Mouse (Mus musculus) midbrain, postnatal 0 days (tissue): ENCODE results near the gene Asb16. TPM values are rescaled to one million over a fixed set of nuclear protein-coding genes. Genes with fewer than 3 reads are reported as not detected.
A peak's percentile ranks its signal among the peaks of the same experiment; 100 is the strongest.

Experiments used
- ATAC-seq: fragments of 200-750 bp; cut with Nextera tagmentation; 2 replicates; pipeline ENCODE4 v1.8.0; 2017; ENCODE audit warnings: moderate number of reproducible peaks, mild to moderate bottlenecking, moderate TSS enrichment, moderate library complexity; ENCODE audit not compliant: low FRiP score
- DNase-seq: peaks from one replicate; pipeline ENCODE4 v3.0.0-alpha.2; 2015; ENCODE audit warnings: low spot score
- H3K27ac ChIP-seq: fragments of 300-500 bp; sonication (generic); 2 replicates; pipeline ENCODE4 v1.5.1; 2014; ENCODE audit warnings: low read depth, mild to moderate bottlenecking, low read length, mixed read lengths
- H3K27me3 ChIP-seq: fragments of 300-500 bp; sonication (generic); 2 replicates; pipeline ENCODE4 v1.6.1; 2014; ENCODE audit warnings: low read length, control low read depth, mixed read lengths; ENCODE audit not compliant: insufficient read depth
- H3K36me3 ChIP-seq: fragments of 300-500 bp; sonication (generic); 2 replicates; pipeline ENCODE4 v1.6.1; 2014; ENCODE audit warnings: low read length, control low read depth, mixed read lengths; ENCODE audit not compliant: insufficient read depth
- H3K4me1 ChIP-seq: fragments of 300-500 bp; sonication (generic); 2 replicates; pipeline ENCODE4 v1.6.1; 2014; ENCODE audit warnings: mild to moderate bottlenecking, control low read depth, antibody characterized with exemption, low read length, mixed read lengths; ENCODE audit not compliant: insufficient read depth
- H3K4me2 ChIP-seq: fragments of 300-500 bp; sonication (generic); 2 replicates; pipeline ENCODE4 v1.6.1; 2014; ENCODE audit warnings: low read depth, mild to moderate bottlenecking, low read length, mixed read lengths; ENCODE audit not compliant: poor library complexity, severe bottlenecking
- H3K4me3 ChIP-seq: fragments of 300-500 bp; sonication (generic); 2 replicates; pipeline ENCODE4 v1.5.1; 2014; ENCODE audit warnings: low read depth, mild to moderate bottlenecking, low read length, moderate library complexity
- H3K9ac ChIP-seq: fragments of 300-500 bp; sonication (generic); replicated peaks from 2 replicates; pipeline ENCODE4 v1.6.1; 2014; ENCODE audit warnings: mild to moderate bottlenecking, low read length, moderate library complexity, mixed read lengths; ENCODE audit not compliant: poor library complexity, severe bottlenecking
- H3K9me3 ChIP-seq: fragments of 300-500 bp; sonication (generic); 2 replicates; pipeline ENCODE4 v1.6.1; 2016; ENCODE audit warnings: low read length, control low read depth
- CTCF ChIP-seq: IDR thresholded peaks from 2 replicates; pipeline ENCODE4 v1.5.1; 2016; ENCODE audit warnings: antibody characterized with exemption, mild to moderate bottlenecking
- WGBS: fragments of 180-500 bp; shearing (Covaris S2); extraction: QIAGEN DNeasy Blood & Tissue Kit; methylation state at CpG from one replicate; pipeline ENCODE4 v1.1.7; 2014; 5-methylcytosine and 5-hydroxymethylcytosine counted together
- microRNA-seq: library from miRNA; unstranded; fragments of <30 nt; microRNA quantifications from one replicate; pipeline ENCODE4, GENCODE M21; 2016; ENCODE audit warnings: borderline number of aligned reads
- polyA plus RNA-seq: library from polyadenylated mRNA; unstranded; fragments of >200 nt; fragmentation: Nextera tagmentation; extraction: Ambion mirVana; gene quantifications from 2 replicates; pipeline ENCODE4 v1.2.1, GENCODE M21; 2015
- total RNA-seq: library from RNA; depleted of rRNA; stranded (reverse); fragments of >200 nt; gene quantifications from 2 replicates; pipeline ENCODE4 v1.2.3, GENCODE M21; 2014; rRNA removed

The Asb16 gene
- total and polyA plus RNA-seq, 2 experiments from 2014 or later = 0.28 to 2.5 TPM

GRCm38 (mm10) chr11:102320686-102321005, 52.1 kb downstream of the Asb16 start:
- Histone ChIP-seq H3K4me2 (peak overlapping the region; percentile 64), H3K27ac (peak overlapping the region; percentile 98), H3K27me3 (no peaks in the 10 kb centered on the region), H3K9ac (peak overlapping the region; percentile 99), H3K9me3 (no peaks in the 10 kb centered on the region), H3K4me1 (peaks cover 7% of the 10 kb centered on the region), H3K36me3 (no peaks in the 10 kb centered on the region), H3K4me3 (peak overlapping the region; percentile 74)
- WGBS = 2% methylated on average over 10 of the region's 10 CpGs
- DNase-seq (peak; percentile 94), ATAC-seq (no peak)
- TF ChIP-seq CTCF = peak; percentile 34

GRCm38 (mm10) chr11:102321931-102322330, 53.4 kb downstream of the Asb16 start:
- no peaks in the 10 kb centered on the region for H3K36me3 ChIP-seq
- H3K27me3 ChIP-seq = no peaks in the 10 kb centered on the region
- H3K4me2 ChIP-seq = no peak overlapping the region
- H3K9ac ChIP-seq = no peak overlapping the region
- DNase-seq = no peak
- ATAC-seq = no peak
- no peak overlapping the region for H3K4me3 ChIP-seq
- H3K9me3 ChIP-seq = no peaks in the 10 kb centered on the region
- 84% methylated on average over 6 of the region's 6 CpGs for WGBS
- no peak for TF ChIP-seq CTCF
- peaks cover 5% of the 10 kb centered on the region for H3K4me1 ChIP-seq
- H3K27ac ChIP-seq = no peak overlapping the region

- Histone ChIP-seq H3K4me1 (peaks cover 5% of the 10 kb centered on the region), H3K27me3 (no peaks in the 10 kb centered on the region), H3K9me3 (no peaks in the 10 kb centered on the region), H3K27ac (no peak overlapping the region), H3K4me3 (no peak overlapping the region), H3K36me3 (no peaks in the 10 kb centered on the region), H3K9ac (no peak overlapping the region), H3K4me2 (no peak overlapping the region)
- ATAC-seq (no peak), DNase-seq (no peak)
- TF ChIP-seq CTCF = no peak
- WGBS = 84% methylated on average over 1 of the region's 1 CpGs
These were observed 55.0 kb downstream of the Asb16 start for GRCm38 (mm10) chr11:102323516-102323915.

GRCm38 (mm10) chr11:102327250-102327649, 58.7 kb downstream of the Asb16 start:
- no peak for TF ChIP-seq CTCF
- no peak overlapping the region for H3K9ac ChIP-seq
- WGBS = 61% methylated on average over 5 of the region's 5 CpGs
- no peaks in the 10 kb centered on the region for H3K27me3 ChIP-seq
- no peaks in the 10 kb centered on the region for H3K9me3 ChIP-seq
- DNase-seq = no peak
- no peaks in the 10 kb centered on the region for H3K36me3 ChIP-seq
- no peak overlapping the region for H3K4me2 ChIP-seq
- H3K4me3 ChIP-seq = no peak overlapping the region
- ATAC-seq = no peak
- peaks cover 5% of the 10 kb centered on the region for H3K4me1 ChIP-seq
- H3K27ac ChIP-seq = no peak overlapping the region

DNA sequence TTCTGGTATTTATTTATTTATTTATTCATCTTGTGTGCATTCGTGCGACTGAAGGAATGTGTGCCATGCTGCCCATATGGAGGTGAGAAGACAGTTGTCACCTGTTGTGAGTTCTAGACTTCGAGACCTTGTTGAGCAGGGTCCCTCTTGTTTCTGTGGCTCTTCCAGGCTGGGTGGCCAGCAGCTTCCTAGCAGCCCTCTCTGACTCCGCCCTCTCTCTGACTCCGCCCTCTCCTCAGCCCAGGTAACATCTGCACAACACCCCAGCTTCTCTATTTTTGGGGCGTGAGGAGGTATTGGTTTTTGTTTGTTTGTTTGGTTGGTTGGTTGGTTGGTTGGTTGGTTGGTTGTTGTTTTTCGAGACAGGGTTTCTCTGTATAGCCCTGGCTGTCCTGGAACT, 59.3 kb downstream of the Asb16 start:
- no peak for DNase-seq
- no peak overlapping the region for H3K4me3 ChIP-seq
- H3K36me3 ChIP-seq = no peaks in the 10 kb centered on the region
- no peak overlapping the region for H3K27ac ChIP-seq
- WGBS = 91% methylated on average over 7 of the region's 7 CpGs
- no peaks in the 10 kb centered on the region for H3K9me3 ChIP-seq
- no peak overlapping the region for H3K4me2 ChIP-seq
- no peaks in the 10 kb centered on the region for H3K27me3 ChIP-seq
- H3K9ac ChIP-seq = no peak overlapping the region
- no peak for ATAC-seq
- no peak for TF ChIP-seq CTCF
- H3K4me1 ChIP-seq = peaks cover 5% of the 10 kb centered on the region

Small RNA genes lying within 50 kb of the gene (microRNA-seq; reads per million reads assigned to microRNA genes)
- 1.0 reads per million for gene Mir8101

Other genes with a start within 250 kb of the Asb16 start
- gene Mpp3, start 240.3 kb upstream of the Asb16 start, total RNA-seq = 68.2 and 71.9 TPM in 2 replicates
- gene Mpp3, start 240.3 kb upstream of the Asb16 start, polyA plus RNA-seq = 53.9 and 54.7 TPM in 2 replicates
- 0.14 TPM in 1 of 2 replicates, not detected in the other for gene Cd300lg, start 227.2 kb upstream of the Asb16 start, total RNA-seq
- gene Cd300lg, start 227.2 kb upstream of the Asb16 start, polyA plus RNA-seq = 0.25 TPM in 2 replicates
- gene Mpp2, start 180.2 kb upstream of the Asb16 start, total RNA-seq = 59.1 and 68.4 TPM in 2 replicates
- 33.9 and 40.7 TPM in 2 replicates for gene Mpp2, start 180.2 kb upstream of the Asb16 start, polyA plus RNA-seq
- gene Ppy, start 167.4 kb upstream of the Asb16 start, total RNA-seq = not detected in 2 replicates
- gene Ppy, start 167.4 kb upstream of the Asb16 start, polyA plus RNA-seq = not detected in 2 replicates
- gene Pyy, start 160.9 kb upstream of the Asb16 start, total RNA-seq = not detected in 2 replicates
- not detected in 2 replicates for gene Pyy, start 160.9 kb upstream of the Asb16 start, polyA plus RNA-seq
- 0.14 and 0.16 TPM in 2 replicates for gene Nags, start 123.2 kb upstream of the Asb16 start, total RNA-seq
- gene Nags, start 123.2 kb upstream of the Asb16 start, polyA plus RNA-seq = 0.09 and 0.11 TPM in 2 replicates
- gene Tmem101, start 112.3 kb upstream of the Asb16 start, total RNA-seq = 35.2 and 41.1 TPM in 2 replicates
- 42.4 and 44.4 TPM in 2 replicates for gene Tmem101, start 112.3 kb upstream of the Asb16 start, polyA plus RNA-seq
- gene Lsm12, start 83.4 kb upstream of the Asb16 start, total RNA-seq = 77.7 and 86.2 TPM in 2 replicates
- 130 and 147 TPM in 2 replicates for gene Lsm12, start 83.4 kb upstream of the Asb16 start, polyA plus RNA-seq
- 43.1 and 68.5 TPM in 2 replicates for gene G6pc3, start 79.1 kb upstream of the Asb16 start, total RNA-seq
- gene G6pc3, start 79.1 kb upstream of the Asb16 start, polyA plus RNA-seq = 42.0 and 48.7 TPM in 2 replicates
- gene Hdac5, start 38.6 kb upstream of the Asb16 start, total RNA-seq = 183 and 263 TPM in 2 replicates
- 61.9 and 65.9 TPM in 2 replicates for gene Hdac5, start 38.6 kb upstream of the Asb16 start, polyA plus RNA-seq
- 2.1 TPM in 2 replicates for gene BC030867, start 19.9 kb upstream of the Asb16 start, total RNA-seq
- gene BC030867, start 19.9 kb upstream of the Asb16 start, polyA plus RNA-seq = 0.53 and 0.60 TPM in 2 replicates
- 80.5 and 90.8 TPM in 2 replicates for gene Tmub2, start 16.2 kb downstream of the Asb16 start, total RNA-seq
- 65.4 and 73.9 TPM in 2 replicates for gene Tmub2, start 16.2 kb downstream of the Asb16 start, polyA plus RNA-seq
- 166 and 169 TPM in 2 replicates for gene Atxn7l3, start 27.9 kb downstream of the Asb16 start, total RNA-seq
- gene Atxn7l3, start 27.9 kb downstream of the Asb16 start, polyA plus RNA-seq = 25.4 and 26.5 TPM in 2 replicates
- 64.3 and 71.4 TPM in 2 replicates for gene Ubtf, start 51.0 kb downstream of the Asb16 start, total RNA-seq
- gene Ubtf, start 51.0 kb downstream of the Asb16 start, polyA plus RNA-seq = 56.3 and 64.3 TPM in 2 replicates
- gene Slc4a1, start 97.5 kb downstream of the Asb16 start, total RNA-seq = 0.33 and 1.1 TPM in 2 replicates
- 0.27 and 0.42 TPM in 2 replicates for gene Slc4a1, start 97.5 kb downstream of the Asb16 start, polyA plus RNA-seq
- 379 and 397 TPM in 2 replicates for gene Rundc3a, start 124.7 kb downstream of the Asb16 start, total RNA-seq
- 127 and 133 TPM in 2 replicates for gene Rundc3a, start 124.7 kb downstream of the Asb16 start, polyA plus RNA-seq
- gene Slc25a39, start 139.2 kb downstream of the Asb16 start, total RNA-seq = 139 and 176 TPM in 2 replicates
- 132 and 148 TPM in 2 replicates for gene Slc25a39, start 139.2 kb downstream of the Asb16 start, polyA plus RNA-seq
- gene Grn, start 161.6 kb downstream of the Asb16 start, total RNA-seq = 74.2 and 78.0 TPM in 2 replicates
- 90.4 and 91.7 TPM in 2 replicates for gene Grn, start 161.6 kb downstream of the Asb16 start, polyA plus RNA-seq
- gene Fam171a2, start 178.9 kb downstream of the Asb16 start, total RNA-seq = 584 and 605 TPM in 2 replicates
- 22.5 and 25.4 TPM in 2 replicates for gene Fam171a2, start 178.9 kb downstream of the Asb16 start, polyA plus RNA-seq
- gene Itga2b, start 201.4 kb downstream of the Asb16 start, total RNA-seq = 2.6 and 4.7 TPM in 2 replicates
- 15.4 and 15.5 TPM in 2 replicates for gene Itga2b, start 201.4 kb downstream of the Asb16 start, polyA plus RNA-seq